Mouse (Mus musculus) hindbrain, embryonic 16.5 days (tissue): ENCODE data around the gene Gpt2. TPM values are rescaled to one million over a fixed set of nuclear protein-coding genes. Genes with fewer than 3 reads are reported as not detected.

ENCODE experiments used
- polyA plus RNA-seq: library from polyadenylated mRNA; unstranded; fragments of >200 nt; fragmentation: Nextera tagmentation; extraction: Ambion mirVana; gene quantifications from 2 replicates; pipeline ENCODE4 v1.2.1, GENCODE M21; 2015

The Gpt2 gene
- polyA plus RNA-seq, 1 experiment from 2014 or later = 62.2 TPM

Other genes starting within 250 kb of the Gpt2 start
- gene Orc6, start 192.9 kb upstream of the Gpt2 start, polyA plus RNA-seq = 64.4 and 69.4 TPM in 2 replicates
- 183 and 185 TPM in 2 replicates for gene Vps35, start 192.8 kb upstream of the Gpt2 start, polyA plus RNA-seq
- 0.19 and 0.66 TPM in 2 replicates for gene Mylk3, start 106.2 kb upstream of the Gpt2 start, polyA plus RNA-seq
- gene 4921524J17Rik, start 59.7 kb upstream of the Gpt2 start, polyA plus RNA-seq = 39.2 and 40.2 TPM in 2 replicates
- 170 and 171 TPM in 2 replicates for gene Dnaja2, start 62.8 kb downstream of the Gpt2 start, polyA plus RNA-seq
- 52.4 and 57.7 TPM in 2 replicates for gene Neto2, start 208.3 kb downstream of the Gpt2 start, polyA plus RNA-seq